Mouse (Mus musculus) cortical plate, adult 2 months (tissue): ENCODE results near the gene Plppr1.

Source experiments
- CTCF ChIP-seq: fragments of 200-500 bp; IDR thresholded peaks from 2 replicates; pipeline ENCODE4 v1.5.1; 2011; ENCODE audit warnings: mild to moderate bottlenecking, control low read depth, low read length; ENCODE audit not compliant: insufficient read depth; ENCODE audit errors: extremely low read depth
- POLR2A ChIP-seq: fragments of 200-500 bp; IDR thresholded peaks from 2 replicates; pipeline ENCODE4 v1.6.1; 2011; ENCODE audit warnings: mild to moderate bottlenecking, low read length, control low read depth; ENCODE audit not compliant: insufficient read depth; ENCODE audit errors: extremely low read depth

DNA sequence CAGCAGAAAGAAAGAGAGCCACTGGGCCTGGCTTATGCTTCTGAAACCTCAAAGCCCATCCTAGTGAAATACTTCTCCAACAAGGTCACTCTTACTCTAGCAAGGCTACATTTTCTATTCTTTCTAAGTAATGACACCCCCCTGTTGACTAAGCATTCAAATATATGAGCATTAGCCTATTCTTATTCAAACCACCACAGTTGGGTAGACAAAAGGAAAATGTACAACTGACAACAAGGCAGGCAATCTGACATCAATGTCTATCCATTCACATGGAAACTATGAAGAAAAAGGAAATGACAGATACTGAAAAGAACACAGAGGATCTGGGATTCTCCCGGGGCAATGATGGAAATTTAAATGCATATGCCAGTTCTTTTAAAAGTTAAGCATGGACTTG lies 8.4 kb upstream of the Plppr1 start:
- no peak for TF ChIP-seq POLR2A
- no peak for TF ChIP-seq CTCF
